Comparison of ENCODE assay signal across 9 mouse cellular contexts in genomic region chr7:88097715-88098114, GRCm38 (mm10).
DNase-seq lines count a peak whose midpoint lies in the region; ATAC-seq and TF ChIP-seq lines count a peak whose summit lies in the region.
"Had no signal": no experiment of that assay in that cellular context is flagged by ENCODE, and none has a peak within 500 bp of the region (broad histone marks: within the 10 kb centered on the region; RNA-seq: fewer than 3 reads in every experiment).

No protein-coding gene starts in this region.

- no peaks in the 10 kb centered on the region for H3K9me3 ChIP-seq in kidney, embryonic 14.5 days (ENCODE audit: control insufficient read depth, low read length)
- no peaks in the 10 kb centered on the region for H3K9me3 ChIP-seq in liver, embryonic 14.5 days (ENCODE audit: control insufficient read depth, low read length)

- no peaks in the 10 kb centered on the region for H3K36me3 ChIP-seq in kidney, embryonic 14.5 days (ENCODE audit: control insufficient read depth, insufficient read depth, low read length)
- H3K36me3 ChIP-seq in liver, embryonic 14.5 days (replicated peaks; ENCODE audit: control insufficient read depth, insufficient read depth, low read depth), result no peaks in the 10 kb centered on the region
- no peaks in the 10 kb centered on the region for H3K36me3 ChIP-seq in thymus, adult 2 months (ENCODE audit: control insufficient read depth, insufficient read depth, low read length)

- no peak for TF ChIP-seq POLR2A in thymus, adult 2 months (IDR thresholded peaks at IDR 0.05; ENCODE audit: control insufficient read depth, extremely low read depth, insufficient read depth, low read length, poor library complexity)

- H3K9ac ChIP-seq in kidney, embryonic 14.5 days (ENCODE audit: low read depth, low read length), result no peak overlapping the region
- H3K9ac ChIP-seq in liver, embryonic 14.5 days (replicated peaks), result no peak overlapping the region

- peak; percentile 88; the same call in 1 of the 2 replicates for ATAC-seq in kidney, embryonic 14.5 days (ENCODE audit: low FRiP score, low TSS enrichment)
- ATAC-seq in liver, embryonic 14.5 days (ENCODE audit: insufficient read depth), result no peak

- H3K4me1 ChIP-seq in kidney, embryonic 14.5 days (ENCODE audit: control insufficient read depth, insufficient read depth, low read length), result no peaks in the 10 kb centered on the region
- no peaks in the 10 kb centered on the region for H3K4me1 ChIP-seq in liver, embryonic 14.5 days (replicated peaks; ENCODE audit: control insufficient read depth in 2 of 2, insufficient read depth in 2 of 2, low read length in 1 of 2)
- H3K4me1 ChIP-seq in thymus, adult 2 months (replicated peaks; ENCODE audit: control insufficient read depth, insufficient read depth, low read length), result no peaks in the 10 kb centered on the region

- no peak overlapping the region for H3K27ac ChIP-seq in kidney, embryonic 14.5 days (ENCODE audit: low read depth, low read length)
- no peak overlapping the region for H3K27ac ChIP-seq in liver, embryonic 14.5 days
- H3K27ac ChIP-seq in thymus, adult 2 months (ENCODE audit: control insufficient read depth, insufficient read depth, low read length), result no peak overlapping the region

- peak; percentile 57 for TF ChIP-seq CTCF in liver, embryonic 14.5 days (IDR thresholded peaks at IDR 0.05; ENCODE audit: low read depth)
- TF ChIP-seq CTCF in thymus, adult 2 months (IDR thresholded peaks at IDR 0.05; ENCODE audit: borderline replicate concordance, control insufficient read depth, extremely low read depth, insufficient read depth, low read length, poor library complexity), result no peak

- no peak overlapping the region for H3K4me2 ChIP-seq in kidney, embryonic 14.5 days (replicated peaks; ENCODE audit: low read depth, low read length)
- no peak overlapping the region for H3K4me2 ChIP-seq in liver, embryonic 14.5 days (ENCODE audit: low read depth)

- DNase-seq in A20 (ENCODE audit: low read depth, low spot score), result peak; percentile 74
- peak; percentile 58 for DNase-seq in T-cell, adult 2 months (ENCODE audit: low spot score)
- peak; percentile 71 for DNase-seq in embryo, embryonic 10.5 days (ENCODE audit: low spot score)
- peak; percentile 9 to 44 for DNase-seq in gastrocnemius, postnatal 36 days
- DNase-seq in liver, embryonic 14.5 days (ENCODE audit: low read depth in 3 of 3, low spot score in 3 of 3), result peak in 1 of 3 experiments; percentile 3
- DNase-seq in ovary, postnatal 14 days (ENCODE audit: low spot score), result peak; percentile 61
- peak; percentile 63 for DNase-seq in thymus, adult 2 months

- no peak for TF ChIP-seq EP300 in liver, embryonic 14.5 days (IDR thresholded peaks at IDR 0.05; ENCODE audit: low read depth)

- intact Hi-C loops in gastrocnemius, postnatal 36 days (cut with DNase I), result loop anchor here (5.0 to 10.0 kb wide), 2 partner anchors 257 to 450 kb away; no protein-coding TSS in a partner anchor

- H3K27me3 ChIP-seq in kidney, embryonic 14.5 days (ENCODE audit: control insufficient read depth, insufficient read depth, low read length), result no peaks in the 10 kb centered on the region
- H3K27me3 ChIP-seq in liver, embryonic 14.5 days (ENCODE audit: control insufficient read depth, insufficient read depth, low read length), result no peaks in the 10 kb centered on the region
- no peaks in the 10 kb centered on the region for H3K27me3 ChIP-seq in thymus, adult 2 months (ENCODE audit: control insufficient read depth, insufficient read depth, low read length)

- no peak overlapping the region for H3K4me3 ChIP-seq in kidney, embryonic 14.5 days (ENCODE audit: low read length)
- H3K4me3 ChIP-seq in liver, embryonic 14.5 days (ENCODE audit: insufficient read depth in 1 of 2, low read depth in 2 of 2, low read length in 2 of 2), result no peak overlapping the region
- H3K4me3 ChIP-seq in thymus, adult 2 months (ENCODE audit: control insufficient read depth, insufficient read depth, low read length), result no peak overlapping the region
- H3K4me3 ChIP-seq: erythroblast, embryonic 14.5 days had no signal

- WGBS in kidney, embryonic 14.5 days, result 3% methylated on average over 1 of the region's 1 CpGs
- whole genome bisulfite sequencing in liver, embryonic 14.5 days (ENCODE audit: insufficient replicate concordance), result 0% methylated on average over 1 of the region's 1 CpGs
- 0% methylated on average over 1 of the region's 1 CpGs for WGBS in thymus, adult 2 months
